Mouse (Mus musculus) midbrain, embryonic 12.5 days (tissue): Measurements from ENCODE around the gene Arf3. TPM values are rescaled to one million over a fixed set of nuclear protein-coding genes. Genes with fewer than 3 reads are reported as not detected.

Experiments
- ATAC-seq: fragments of 200-750 bp; cut with Nextera tagmentation; 2 replicates; pipeline ENCODE4 v1.8.0; 2017; ENCODE audit warnings: low read depth, moderate TSS enrichment, moderate library complexity; ENCODE audit not compliant: low FRiP score
- H3K27ac ChIP-seq: fragments of 300-500 bp; sonication (generic); replicated peaks from 2 replicates; pipeline ENCODE4 v1.5.1; 2016; ENCODE audit warnings: mild to moderate bottlenecking
- H3K27me3 ChIP-seq: fragments of 300-500 bp; sonication (generic); 2 replicates; pipeline ENCODE4 v1.6.1; 2016; ENCODE audit warnings: mild to moderate bottlenecking
- H3K36me3 ChIP-seq: fragments of 300-500 bp; sonication (generic); 2 replicates; pipeline ENCODE4 v1.6.1; 2016
- H3K4me1 ChIP-seq: fragments of 300-500 bp; sonication (generic); 2 replicates; pipeline ENCODE4 v1.6.1; 2016
- H3K4me2 ChIP-seq: fragments of 300-500 bp; sonication (generic); replicated peaks from 2 replicates; pipeline ENCODE4 v1.6.1; 2016; ENCODE audit warnings: mild to moderate bottlenecking, moderate library complexity
- H3K4me3 ChIP-seq: fragments of 300-500 bp; sonication (generic); 2 replicates; pipeline ENCODE4 v1.5.1; 2016; ENCODE audit warnings: mild to moderate bottlenecking
- H3K9ac ChIP-seq: fragments of 300-500 bp; sonication (generic); replicated peaks from 2 replicates; pipeline ENCODE4 v1.6.1; 2016; ENCODE audit warnings: mild to moderate bottlenecking, moderate library complexity
- H3K9me3 ChIP-seq: fragments of 300-500 bp; sonication (generic); 2 replicates; pipeline ENCODE4 v1.6.1; 2016; ENCODE audit warnings: mild to moderate bottlenecking
- WGBS: fragments of 180-500 bp; shearing (Covaris S2); methylation state at CpG from one replicate; pipeline ENCODE4 v1.1.7; 2016; 5-methylcytosine and 5-hydroxymethylcytosine counted together
- polyA plus RNA-seq: library from polyadenylated mRNA; unstranded; fragments of >200 nt; fragmentation: Nextera tagmentation; extraction: Ambion mirVana; gene quantifications from 2 replicates; pipeline ENCODE4 v1.2.1, GENCODE M21; 2016

Gene Arf3
- polyA plus RNA-seq, 1 experiment from 2014 or later = 56.0 TPM

GRCm38 (mm10) chr15:98788972-98789660, 26.1 kb upstream of the Arf3 start:
- no peak overlapping the region for H3K9ac ChIP-seq
- H3K4me2 ChIP-seq = peak overlapping the region; percentile 23; the same call in 1 of the 2 replicates
- H3K27ac ChIP-seq = no peak overlapping the region
- 12% methylated on average over 24 of the region's 24 CpGs for WGBS
- H3K36me3 ChIP-seq = no peaks in the 10 kb centered on the region
- no peaks in the 10 kb centered on the region for H3K9me3 ChIP-seq
- H3K4me1 ChIP-seq = peaks cover 27% of the 10 kb centered on the region
- H3K4me3 ChIP-seq = peak overlapping the region; percentile 28; the same call in 1 of the 2 replicates
- ATAC-seq = no peak
- peaks cover 96% of the 10 kb centered on the region for H3K27me3 ChIP-seq

GRCm38 (mm10) chr15:98787930-98788329, 24.9 kb upstream of the Arf3 start:
- Histone ChIP-seq H3K4me2 (no peak overlapping the region), H3K9me3 (no peaks in the 10 kb centered on the region), H3K9ac (no peak overlapping the region), H3K4me1 (peaks cover 26% of the 10 kb centered on the region), H3K27me3 (peaks cover 91% of the 10 kb centered on the region), H3K4me3 (no peak overlapping the region), H3K27ac (no peak overlapping the region), H3K36me3 (no peaks in the 10 kb centered on the region)
- ATAC-seq = no peak
- 46% methylated on average over 4 of the region's 4 CpGs for WGBS

- ATAC-seq = no peak
- WGBS = 36% methylated on average over 7 of the region's 7 CpGs
- H3K9me3 ChIP-seq = no peaks in the 10 kb centered on the region
- peaks cover 91% of the 10 kb centered on the region for H3K27me3 ChIP-seq
- H3K4me2 ChIP-seq = no peak overlapping the region
- H3K9ac ChIP-seq = no peak overlapping the region
- no peak overlapping the region for H3K4me3 ChIP-seq
- 0 out of 2 replicates have a peak, but pooled peaks cover 10% of the 10 kb centered on the region for H3K4me1 ChIP-seq
- H3K36me3 ChIP-seq = no peaks in the 10 kb centered on the region
- H3K27ac ChIP-seq = no peak overlapping the region
These were observed 22.7 kb upstream of the Arf3 start for GRCm38 (mm10) chr15:98785744-98786143.

- no peaks in the 10 kb centered on the region for H3K36me3 ChIP-seq
- no peak overlapping the region for H3K9ac ChIP-seq
- H3K4me1 ChIP-seq = peaks cover 27% of the 10 kb centered on the region
- WGBS = 32% methylated on average over 6 of the region's 6 CpGs
- no peak overlapping the region for H3K27ac ChIP-seq
- no peak for ATAC-seq
- peaks cover 91% of the 10 kb centered on the region for H3K27me3 ChIP-seq
- no peak overlapping the region for H3K4me2 ChIP-seq
- no peaks in the 10 kb centered on the region for H3K9me3 ChIP-seq
- no peak overlapping the region for H3K4me3 ChIP-seq
These were observed 18.2 kb upstream of the Arf3 start for GRCm38 (mm10) chr15:98781166-98781565.

- Histone ChIP-seq H3K4me2 (no peak overlapping the region), H3K9me3 (no peaks in the 10 kb centered on the region), H3K9ac (no peak overlapping the region), H3K27me3 (peaks cover 93% of the 10 kb centered on the region), H3K36me3 (no peaks in the 10 kb centered on the region), H3K4me1 (peaks cover 32% of the 10 kb centered on the region), H3K4me3 (no peak overlapping the region), H3K27ac (no peak overlapping the region)
- 2% methylated on average over 13 of the region's 13 CpGs for WGBS
- ATAC-seq = no peak
These were observed 17.6 kb upstream of the Arf3 start for GRCm38 (mm10) chr15:98780573-98780972.

- H3K4me1 ChIP-seq = peaks cover 35% of the 10 kb centered on the region
- WGBS = 6% methylated on average over 8 of the region's 8 CpGs
- H3K36me3 ChIP-seq = no peaks in the 10 kb centered on the region
- ATAC-seq = no peak
- no peak overlapping the region for H3K4me2 ChIP-seq
- H3K4me3 ChIP-seq = no peak overlapping the region
- no peaks in the 10 kb centered on the region for H3K9me3 ChIP-seq
- no peak overlapping the region for H3K9ac ChIP-seq
- H3K27me3 ChIP-seq = peaks cover 93% of the 10 kb centered on the region
- no peak overlapping the region for H3K27ac ChIP-seq
These were observed 17.1 kb upstream of the Arf3 start for GRCm38 (mm10) chr15:98780075-98780474.

- Histone ChIP-seq H3K9ac (no peak overlapping the region), H3K27ac (no peak overlapping the region), H3K4me2 (no peak overlapping the region), H3K27me3 (peaks cover 95% of the 10 kb centered on the region), H3K4me1 (peaks cover 35% of the 10 kb centered on the region), H3K4me3 (no peak overlapping the region), H3K9me3 (no peaks in the 10 kb centered on the region), H3K36me3 (no peaks in the 10 kb centered on the region)
- ATAC-seq = no peak
- 1% methylated on average over 8 of the region's 11 CpGs for WGBS
These were observed 15.8 kb upstream of the Arf3 start for GRCm38 (mm10) chr15:98778806-98779205.

GRCm38 (mm10) chr15:98778191-98778770, 15.3 kb upstream of the Arf3 start:
- Histone ChIP-seq H3K36me3 (no peaks in the 10 kb centered on the region), H3K4me1 (peaks cover 35% of the 10 kb centered on the region), H3K27ac (no peak overlapping the region), H3K4me2 (peak overlapping the region; percentile 38), H3K9ac (no peak overlapping the region; the same call in 1 of the 2 replicates), H3K4me3 (peak overlapping the region; percentile 27), H3K27me3 (peaks cover 99% of the 10 kb centered on the region), H3K9me3 (no peaks in the 10 kb centered on the region)
- no peak for ATAC-seq
- 1% methylated on average over 25 of the region's 25 CpGs for WGBS

- Histone ChIP-seq H3K27ac (no peak within 1 kb of the TSS), H3K4me2 (peak within 1 kb of the TSS; percentile 47), H3K9ac (no peak within 1 kb of the TSS; the same call in 1 of the 2 replicates), H3K4me3 (peak within 1 kb of the TSS; percentile 27), H3K27me3 (peaks cover 100% of the 10 kb centered on the region), H3K36me3 (no peaks in the 10 kb centered on the region), H3K9me3 (no peaks in the 10 kb centered on the region), H3K4me1 (peaks cover 35% of the 10 kb centered on the region)
- no peak for ATAC-seq
- under 1% methylated on average over 33 of the region's 33 CpGs for WGBS
These were observed 14.7 kb upstream of the Arf3 start, which contains the start of gene Wnt10b for GRCm38 (mm10) chr15:98777762-98778161. Gene Wnt10b (minus strand): TSS chr15:98778150.

GRCm38 (mm10) chr15:98777005-98777616, 14.1 kb upstream of the Arf3 start:
- no peaks in the 10 kb centered on the region for H3K36me3 ChIP-seq
- H3K9me3 ChIP-seq = no peaks in the 10 kb centered on the region
- no peak for ATAC-seq
- peak overlapping the region; percentile 47; the same call in 1 of the 2 replicates for H3K4me2 ChIP-seq
- H3K4me3 ChIP-seq = no peak overlapping the region; the same call in 1 of the 2 replicates
- no peak overlapping the region; the same call in 1 of the 2 replicates for H3K9ac ChIP-seq
- no peak overlapping the region for H3K27ac ChIP-seq
- peaks cover 100% of the 10 kb centered on the region for H3K27me3 ChIP-seq
- WGBS = 3% methylated on average over 19 of the region's 19 CpGs
- peaks cover 41% of the 10 kb centered on the region for H3K4me1 ChIP-seq

- H3K9ac ChIP-seq = 0 out of 2 replicates have a peak overlapping the region, but pooled peaks have one; percentile 15
- under 1% methylated on average over 57 of the region's 62 CpGs for WGBS
- H3K4me3 ChIP-seq = peak overlapping the region; percentile 31
- H3K27me3 ChIP-seq = peaks cover 100% of the 10 kb centered on the region
- H3K4me1 ChIP-seq = peaks cover 43% of the 10 kb centered on the region
- peak overlapping the region; percentile 47 for H3K4me2 ChIP-seq
- H3K27ac ChIP-seq = no peak overlapping the region
- no peaks in the 10 kb centered on the region for H3K9me3 ChIP-seq
- ATAC-seq = peak; percentile 61
- H3K36me3 ChIP-seq = no peaks in the 10 kb centered on the region
These were observed 13.4 kb upstream of the Arf3 start for GRCm38 (mm10) chr15:98776280-98777004.
